Mouse (Mus musculus) bone marrow macrophage, adult 2 months (primary cell): ENCODE results near the gene Kcmf1.

Experiments
- CTCF ChIP-seq: IDR thresholded peaks from 2 replicates; pipeline ENCODE4 v1.5.1; 2012; ENCODE audit warnings: low read depth, mild to moderate bottlenecking, low read length, moderate library complexity
- POLR2A ChIP-seq: IDR thresholded peaks from 2 replicates; pipeline ENCODE4 v1.6.1; 2012; ENCODE audit warnings: mild to moderate bottlenecking, low read depth, low read length, borderline replicate concordance

- no peak for TF ChIP-seq POLR2A
- no peak for TF ChIP-seq CTCF
Measured at GRCm38 (mm10) chr6:72940493-72940892, 40.7 kb upstream of the Kcmf1 start.
